ENCODE assay signal across 38 mouse cellular contexts in the genomic region with DNA sequence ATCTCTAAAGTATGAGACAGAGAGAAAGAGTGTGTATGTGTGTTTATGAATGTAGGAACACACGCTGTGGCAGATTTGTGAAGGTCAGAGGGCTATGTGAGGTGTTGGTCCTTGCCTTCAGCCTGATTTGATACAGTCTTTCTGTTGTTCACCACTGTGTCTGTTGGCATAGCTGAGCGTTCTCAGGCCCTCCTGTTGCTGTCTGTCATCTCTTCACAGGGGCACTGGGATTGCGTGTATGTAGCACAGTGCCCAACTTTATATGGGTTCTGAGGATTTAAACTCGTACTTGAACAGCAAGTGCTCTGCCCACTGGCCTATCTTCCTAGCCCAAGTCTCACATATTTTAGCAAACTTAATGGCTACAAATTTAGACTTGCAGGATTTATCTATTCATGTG. TPM values are rescaled to one million over a fixed set of nuclear protein-coding genes. Genes with fewer than 3 reads are reported as not detected.
"Had no signal": no experiment of that assay in that cellular context is flagged by ENCODE, and none has a peak within 500 bp of the region (broad histone marks: within the 10 kb centered on the region; RNA-seq: fewer than 3 reads in every experiment).

No protein-coding gene starts in this region.

- H3K27me3 ChIP-seq: heart, embryonic 12.5 days; hindbrain, embryonic 12.5 days; intestine, embryonic 15.5 days; limb, embryonic 13.5 days; liver, embryonic 13.5 days had no signal

- H3K27ac ChIP-seq: gastrocnemius, adult 2 months; heart, adult 2 months; heart, embryonic 10.5 days; hindbrain, embryonic 10.5 days; hindbrain, embryonic 12.5 days; hindbrain, embryonic 14.5 days; intestine, embryonic 15.5 days; layer of hippocampus, adult 2 months; left cerebral cortex, adult 2 months; limb, embryonic 13.5 days; liver, embryonic 13.5 days had no signal

- ATAC-seq: hindbrain, embryonic 16.5 days; inflammation-experienced regulatory T-cells, adult 6 months; intestine, embryonic 15.5 days; intestine, postnatal 0 days had no signal

- H3K4me2 ChIP-seq: heart, embryonic 12.5 days; hindbrain, embryonic 12.5 days; hindbrain, embryonic 14.5 days; intestine, embryonic 15.5 days; limb, embryonic 13.5 days; liver, embryonic 11.5 days; liver, embryonic 13.5 days had no signal

- H3K9me3 ChIP-seq: heart, embryonic 10.5 days; hindbrain, embryonic 12.5 days; intestine, embryonic 15.5 days; limb, embryonic 13.5 days; liver, embryonic 13.5 days had no signal

- H3K4me3 ChIP-seq: gastrocnemius, adult 2 months; heart, adult 2 months; heart, embryonic 10.5 days; heart, embryonic 12.5 days; hindbrain, embryonic 10.5 days; hindbrain, embryonic 12.5 days; intestine, embryonic 15.5 days; layer of hippocampus, adult 2 months; left cerebral cortex, adult 2 months; limb, embryonic 13.5 days; liver, embryonic 13.5 days had no signal

- H3K36me3 ChIP-seq: heart, embryonic 10.5 days; heart, embryonic 12.5 days; hindbrain, embryonic 10.5 days; hindbrain, embryonic 12.5 days; intestine, embryonic 15.5 days; limb, embryonic 13.5 days; liver, embryonic 13.5 days had no signal

- H3K4me1 ChIP-seq: heart, embryonic 12.5 days; hindbrain, embryonic 10.5 days; hindbrain, embryonic 12.5 days; intestine, embryonic 15.5 days; liver, embryonic 13.5 days had no signal

- H3K9ac ChIP-seq: heart, embryonic 12.5 days; hindbrain, embryonic 12.5 days; hindbrain, embryonic 14.5 days; intestine, embryonic 15.5 days; limb, embryonic 13.5 days; liver, embryonic 13.5 days had no signal

- DNase-seq: gastrocnemius, adult 2 months; gastrocnemius, postnatal 25 days; heart, adult 2 months; heart, postnatal 10 days; heart, postnatal 4 days; kidney, adult 18-20 months; kidney, adult 8-10 months; kidney, postnatal 10 days; kidney, postnatal 25 days; kidney, postnatal 4 days; liver; liver, embryonic 13.5 days had no signal

RNA-seq across cellular contexts. Expression of a gene that starts 2.3 kb away (rescaled TPM):
- total RNA-seq: gastrocnemius, adult 2 months; gastrocnemius, postnatal 25 days; gastrocnemius, postnatal 4 days; granulocyte monocyte progenitor cell, adult 5-6 weeks; heart, adult 2 months; heart, postnatal 10 days; heart, postnatal 25 days; heart, postnatal 4 days; layer of hippocampus, adult 2 months; layer of hippocampus, postnatal 10 days; layer of hippocampus, postnatal 25 days; left cerebral cortex, adult 2 months; left cerebral cortex, postnatal 14 days; left cerebral cortex, postnatal 36 days had no signal
- polyA plus RNA-seq: frontal cortex, adult 2 months; heart, adult 2 months; heart, embryonic 10.5 days; heart, embryonic 12.5 days; heart, embryonic 14.5 days; heart, embryonic 16.5 days; hindbrain, embryonic 10.5 days; hindbrain, embryonic 12.5 days; hindbrain, embryonic 14.5 days; hindbrain, embryonic 16.5 days; inflammation-experienced regulatory T-cells, adult 6 months; intestine, embryonic 15.5 days; intestine, postnatal 0 days; kidney, embryonic 14.5 days; kidney, embryonic 16.5 days; limb, embryonic 11.5 days; limb, embryonic 13.5 days; liver, embryonic 11.5 days; liver, embryonic 13.5 days had no signal

RNA-seq across cellular contexts. Expression of a gene that starts 39.4 kb away (rescaled TPM):
- total RNA-seq: gastrocnemius, adult 2 months; gastrocnemius, postnatal 25 days; gastrocnemius, postnatal 4 days; granulocyte monocyte progenitor cell, adult 5-6 weeks; heart, adult 2 months; heart, postnatal 10 days; heart, postnatal 25 days; heart, postnatal 4 days; layer of hippocampus, adult 2 months; layer of hippocampus, postnatal 10 days; layer of hippocampus, postnatal 25 days; left cerebral cortex, adult 2 months; left cerebral cortex, postnatal 14 days; left cerebral cortex, postnatal 36 days had no signal
- polyA plus RNA-seq: frontal cortex, adult 2 months; heart, adult 2 months; heart, embryonic 10.5 days; heart, embryonic 12.5 days; heart, embryonic 14.5 days; heart, embryonic 16.5 days; hindbrain, embryonic 10.5 days; hindbrain, embryonic 12.5 days; hindbrain, embryonic 14.5 days; hindbrain, embryonic 16.5 days; inflammation-experienced regulatory T-cells, adult 6 months; intestine, embryonic 15.5 days; kidney, embryonic 14.5 days; kidney, embryonic 16.5 days; limb, embryonic 11.5 days; limb, embryonic 13.5 days; liver, embryonic 11.5 days; liver, embryonic 13.5 days had no signal
